Mouse (Mus musculus) adrenal gland, postnatal 14 days (tissue): ENCODE data around the gene St7l. TPM values are rescaled to one million over a fixed set of nuclear protein-coding genes. Genes with fewer than 3 reads are reported as not detected.

Experiments used
- DNase-seq: peaks from one replicate; pipeline ENCODE4 v3.0.0; 2021; ENCODE audit warnings: mixed read lengths
- total RNA-seq: library from RNA; stranded (reverse); gene quantifications from 2 replicates; pipeline ENCODE4 v1.2.3, GENCODE M21; 2021

The St7l gene
- total RNA-seq, 1 experiment from 2014 or later: 42.0 TPM

GRCm38 (mm10) chr3:104963331-104964276 lies 99.8 kb downstream of the St7l start:
- DNase-seq: no peak

- DNase-seq: no peak
Measured at GRCm38 (mm10) chr3:104965070-104965855, 101.5 kb downstream of the St7l start.

- DNase-seq: no peak
Measured at GRCm38 (mm10) chr3:104965991-104966554, 102.3 kb downstream of the St7l start.

- DNase-seq: peak; percentile 95
Measured at GRCm38 (mm10) chr3:104967548-104968300, 103.9 kb downstream of the St7l start.

Other genes with a start within 250 kb of the St7l start
- 77.1 and 104 TPM in 2 replicates for gene Slc16a1, start 225.3 kb upstream of the St7l start, total RNA-seq
- gene Ppm1j, start 82.9 kb upstream of the St7l start, total RNA-seq: 5.7 and 10.0 TPM in 2 replicates
- 0.90 and 1.9 TPM in 2 replicates for gene Fam19a3, start 82.2 kb upstream of the St7l start, total RNA-seq
- gene Rhoc, start 75.6 kb upstream of the St7l start, total RNA-seq: 136 and 141 TPM in 2 replicates
- 17.8 and 18.4 TPM in 2 replicates for gene Mov10, start 45.4 kb upstream of the St7l start, total RNA-seq
- gene Capza1, start 500 bp downstream of the St7l start, total RNA-seq: 101 and 105 TPM in 2 replicates
- gene Wnt2b, start 97.9 kb downstream of the St7l start, total RNA-seq: 9.6 and 14.7 TPM in 2 replicates
- gene Cttnbp2nl, start 189.1 kb downstream of the St7l start, total RNA-seq: 22.9 and 27.3 TPM in 2 replicates
- not detected in 2 replicates for gene 4930564D02Rik, start 202.8 kb downstream of the St7l start, total RNA-seq